ENCODE assay signal across 8 mouse cellular contexts in the genomic region with DNA sequence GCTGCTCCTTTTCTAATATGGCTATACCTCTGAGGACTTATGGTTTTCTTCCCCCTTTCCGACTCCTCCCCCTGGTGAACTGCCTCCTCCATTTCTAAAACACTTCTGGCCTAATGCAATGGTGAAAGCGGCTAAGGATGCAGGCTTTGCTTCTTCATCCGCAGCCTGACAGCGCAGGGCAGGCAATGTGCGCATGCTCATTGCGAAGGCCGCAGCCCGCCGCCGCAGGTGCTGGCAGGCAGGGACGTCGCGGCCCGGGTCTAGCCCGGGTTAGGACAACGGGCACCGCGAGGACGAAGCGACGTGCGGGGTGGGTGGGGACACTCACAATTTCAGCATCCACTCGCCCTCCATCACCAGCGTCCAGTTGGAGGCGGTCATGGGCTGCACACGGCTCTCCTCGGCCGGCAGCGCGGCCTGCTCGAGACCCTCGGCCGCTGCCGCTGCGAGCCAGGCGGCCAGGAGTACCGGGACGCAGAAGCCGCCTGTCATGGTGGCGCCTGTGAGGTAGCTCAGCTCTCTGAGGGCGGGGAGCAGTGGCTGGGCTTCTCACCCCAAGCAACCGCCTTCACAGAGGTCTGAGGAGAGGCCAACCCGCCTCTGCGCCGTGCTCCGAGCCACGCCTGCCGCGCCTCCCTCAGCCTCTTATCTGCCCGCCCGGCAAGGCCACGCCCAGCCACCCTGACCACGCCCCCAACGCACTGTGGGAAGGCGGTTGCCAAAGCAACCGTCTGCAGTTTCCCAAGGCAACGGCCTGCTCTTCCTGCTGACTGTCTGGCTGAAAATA. TPM values are rescaled to one million over a fixed set of nuclear protein-coding genes. Genes with fewer than 3 reads are reported as not detected.
A peak's percentile ranks its signal among the peaks of the same experiment; 100 is the strongest.
DNase-seq lines count a peak whose midpoint lies in the region; ATAC-seq lines count a peak whose summit lies in the region.

A gene (minus strand): TSS at position 632 of the 787 bp plus-strand sequence.

- peak; percentile 94 to 95 for DNase-seq in CD8-positive naive resting alpha-beta T cell, adult 2 months (ENCODE audit: low read depth in 2 of 2, low spot score in 2 of 2)
- peak; percentile 93 for DNase-seq in c-Kit-positive CD71-negative TER-119-negative erythroid progenitor cells, embryonic 14.5 days (ENCODE audit: low read depth)
- DNase-seq in forebrain, embryonic 10.5 days (ENCODE audit: extremely low spot score, low spot score) = peak; percentile 97
- peak; percentile 99 to 100 for DNase-seq in kidney, postnatal 36 days
- DNase-seq in telencephalon, adult 2 months (ENCODE audit: low read depth, low spot score) = peak; percentile 96

- ATAC-seq in heart, embryonic 16.5 days (replicated peaks; ENCODE audit: extremely low read depth, insufficient read depth, low FRiP score) = peak; percentile 98
- ATAC-seq in liver, embryonic 15.5 days (ENCODE audit: insufficient read depth) = peak; percentile 100
- ATAC-seq in neural tube, embryonic 12.5 days (ENCODE audit: low FRiP score, low read depth) = peak; percentile 98

- peaks cover 35% of the 10 kb centered on the region for H3K4me1 ChIP-seq in forebrain, embryonic 10.5 days
- peaks cover 19% of the 10 kb centered on the region for H3K4me1 ChIP-seq in heart, embryonic 16.5 days (ENCODE audit: control insufficient read depth, insufficient read depth, low read length)
- peaks cover 33% of the 10 kb centered on the region for H3K4me1 ChIP-seq in liver, embryonic 15.5 days (replicated peaks)
- H3K4me1 ChIP-seq in neural tube, embryonic 12.5 days = peaks cover 9% of the 10 kb centered on the region

- under 1% methylated on average over 57 of the region's 57 CpGs for WGBS in forebrain, embryonic 10.5 days
- under 1% methylated on average over 57 of the region's 57 CpGs for WGBS in heart, embryonic 16.5 days
- under 1% methylated on average over 57 of the region's 57 CpGs for WGBS in liver, embryonic 15.5 days (ENCODE audit: insufficient replicate concordance)
- WGBS in neural tube, embryonic 12.5 days = under 1% methylated on average over 57 of the region's 57 CpGs

- peak within 1 kb of the TSS; percentile 75 for H3K4me3 ChIP-seq in forebrain, embryonic 10.5 days
- H3K4me3 ChIP-seq in heart, embryonic 16.5 days (ENCODE audit: low read length) = peak within 1 kb of the TSS; percentile 88
- peak within 1 kb of the TSS; percentile 82 for H3K4me3 ChIP-seq in liver, embryonic 15.5 days (replicated peaks)
- H3K4me3 ChIP-seq in neural tube, embryonic 12.5 days = peak within 1 kb of the TSS; percentile 71

- no peaks in the 10 kb centered on the region for H3K27me3 ChIP-seq in forebrain, embryonic 10.5 days (ENCODE audit: poor library complexity, severe bottlenecking)
- H3K27me3 ChIP-seq in heart, embryonic 16.5 days (ENCODE audit: control insufficient read depth, insufficient read depth, low read length) = no peaks in the 10 kb centered on the region
- H3K27me3 ChIP-seq in liver, embryonic 15.5 days = no peaks in the 10 kb centered on the region
- H3K27me3 ChIP-seq in neural tube, embryonic 12.5 days (replicated peaks) = no peaks in the 10 kb centered on the region

- no peaks in the 10 kb centered on the region for H3K9me3 ChIP-seq in forebrain, embryonic 10.5 days
- H3K9me3 ChIP-seq in heart, embryonic 16.5 days (replicated peaks; ENCODE audit: control insufficient read depth, low read length) = no peaks in the 10 kb centered on the region
- H3K9me3 ChIP-seq in liver, embryonic 15.5 days (replicated peaks) = no peaks in the 10 kb centered on the region
- H3K9me3 ChIP-seq in neural tube, embryonic 12.5 days = no peaks in the 10 kb centered on the region

- peak within 1 kb of the TSS; percentile 96 for H3K9ac ChIP-seq in heart, embryonic 16.5 days (ENCODE audit: low read length)
- H3K9ac ChIP-seq in liver, embryonic 15.5 days = peak within 1 kb of the TSS; percentile 91
- H3K9ac ChIP-seq in neural tube, embryonic 12.5 days = peak within 1 kb of the TSS; percentile 89

- H3K4me2 ChIP-seq in heart, embryonic 16.5 days (ENCODE audit: low read depth, low read length) = peak within 1 kb of the TSS; percentile 87
- peak within 1 kb of the TSS; percentile 91 for H3K4me2 ChIP-seq in liver, embryonic 15.5 days
- peak within 1 kb of the TSS; percentile 58 for H3K4me2 ChIP-seq in neural tube, embryonic 12.5 days (replicated peaks)

- H3K27ac ChIP-seq in forebrain, embryonic 10.5 days = peak within 1 kb of the TSS; percentile 98
- H3K27ac ChIP-seq in heart, embryonic 16.5 days (ENCODE audit: low read length) = peak within 1 kb of the TSS; percentile 99
- H3K27ac ChIP-seq in liver, embryonic 15.5 days (replicated peaks) = peak within 1 kb of the TSS; percentile 99
- H3K27ac ChIP-seq in neural tube, embryonic 12.5 days = peak within 1 kb of the TSS; percentile 98

- peaks cover 5% of the 10 kb centered on the region; the same call in 1 of the 2 replicates for H3K36me3 ChIP-seq in forebrain, embryonic 10.5 days (replicated peaks)
- peaks cover 3% of the 10 kb centered on the region for H3K36me3 ChIP-seq in heart, embryonic 16.5 days (ENCODE audit: control insufficient read depth, insufficient read depth)
- H3K36me3 ChIP-seq in liver, embryonic 15.5 days (replicated peaks) = peaks cover 5% of the 10 kb centered on the region
- no peaks in the 10 kb centered on the region for H3K36me3 ChIP-seq in neural tube, embryonic 12.5 days

RNA-seq across cellular contexts. Expression of the gene that starts here (rescaled TPM):
- 27.1 and 27.7 TPM in 2 replicates for polyA plus RNA-seq in forebrain, embryonic 10.5 days (2016; fragmentation: Nextera tagmentation; extraction: Ambion mirVana)
- polyA plus RNA-seq in heart, embryonic 16.5 days (2015; fragmentation: Nextera tagmentation; extraction: Ambion mirVana) = 35.7 and 40.8 TPM in 2 replicates
- 10.0 and 10.3 TPM in 2 replicates for polyA plus RNA-seq in liver, embryonic 15.5 days (2015; fragmentation: Nextera tagmentation; extraction: Ambion mirVana)
- 58.1 and 59.2 TPM in 2 replicates for polyA plus RNA-seq in neural tube, embryonic 12.5 days (2016; fragmentation: Nextera tagmentation; extraction: Ambion mirVana)

Comparison
In these comparisons a context has a peak if more than half of its experiments do, and no peak if none do; other contexts are left out.
1. Peak in every context shown above with its lines: DNase-seq, ATAC-seq, H3K4me3 ChIP-seq and H3K27ac ChIP-seq.